Mouse (Mus musculus): ENCODE measurements around the gene Bzw2. TPM values are rescaled to one million over a fixed set of nuclear protein-coding genes. Genes with fewer than 3 reads are reported as not detected.

Gene Bzw2
- polyA plus RNA-seq, 2 experiments from 2014 or later: 170 to 178 TPM

GRCm38 (mm10) chr12:36134111-36134510, 23.8 kb downstream of the Bzw2 start:
- ATAC-seq: no peak

GRCm38 (mm10) chr12:36133547-36133946, 24.3 kb downstream of the Bzw2 start:
- ATAC-seq: no peak

GRCm38 (mm10) chr12:36132668-36133067, 25.2 kb downstream of the Bzw2 start:
- ATAC-seq: no peak

GRCm38 (mm10) chr12:36132254-36132653, 25.6 kb downstream of the Bzw2 start:
- no peak for ATAC-seq

- ATAC-seq: no peak
These were observed 28.1 kb downstream of the Bzw2 start for GRCm38 (mm10) chr12:36129826-36130225.

- ATAC-seq: no peak
These were observed 31.8 kb downstream of the Bzw2 start for GRCm38 (mm10) chr12:36126049-36126448.

GRCm38 (mm10) chr12:36119244-36119643, 38.6 kb downstream of the Bzw2 start:
- ATAC-seq: no peak

- ATAC-seq: no peak
These were observed 40.7 kb downstream of the Bzw2 start for GRCm38 (mm10) chr12:36117161-36117560.

- ATAC-seq: no peak
These were observed 45.8 kb downstream of the Bzw2 start for GRCm38 (mm10) chr12:36112081-36112480.

- ATAC-seq: no peak
These were observed 46.8 kb downstream of the Bzw2 start for GRCm38 (mm10) chr12:36111110-36111509.

- no peak for ATAC-seq
These were observed 47.4 kb downstream of the Bzw2 start for GRCm38 (mm10) chr12:36110457-36110856.

GRCm38 (mm10) chr12:36108442-36108841, 49.4 kb downstream of the Bzw2 start:
- ATAC-seq: peak; percentile 40

- no peak for ATAC-seq
These were observed 54.3 kb downstream of the Bzw2 start for GRCm38 (mm10) chr12:36103592-36103910.

GRCm38 (mm10) chr12:36102733-36103591, 54.9 kb downstream of the Bzw2 start:
- ATAC-seq: no peak

- ATAC-seq: no peak
These were observed 62.5 kb downstream of the Bzw2 start for GRCm38 (mm10) chr12:36095371-36095880.

GRCm38 (mm10) chr12:36093081-36093670, 64.7 kb downstream of the Bzw2 start:
- ATAC-seq: no peak

GRCm38 (mm10) chr12:36091964-36092363, 65.9 kb downstream of the Bzw2 start:
- no peak for ATAC-seq

GRCm38 (mm10) chr12:36089221-36089620, 68.7 kb downstream of the Bzw2 start:
- ATAC-seq: no peak

GRCm38 (mm10) chr12:36088804-36089203, 69.1 kb downstream of the Bzw2 start:
- ATAC-seq: no peak

- no peak for ATAC-seq
These were observed 72.5 kb downstream of the Bzw2 start for GRCm38 (mm10) chr12:36085380-36085779.

- ATAC-seq: peak; percentile 54
These were observed 79.6 kb downstream of the Bzw2 start for GRCm38 (mm10) chr12:36078101-36078899.

- peak; percentile 72 for ATAC-seq
These were observed 85.0 kb downstream of the Bzw2 start for GRCm38 (mm10) chr12:36072860-36073259.

- no peak for ATAC-seq
These were observed 87.6 kb downstream of the Bzw2 start for GRCm38 (mm10) chr12:36070231-36070630.

All from activated CD4-positive, CD25-positive, alpha-beta regulatory T cell, adult 4 months (primary cell).